Mouse (Mus musculus) hindbrain, postnatal 0 days (tissue): ENCODE results near the gene Cyp11a1. TPM values are rescaled to one million over a fixed set of nuclear protein-coding genes. Genes with fewer than 3 reads are reported as not detected.

Source experiments
- ATAC-seq: fragments of 200-750 bp; cut with Nextera tagmentation; 2 replicates; pipeline ENCODE4 v1.8.0; 2017; ENCODE audit warnings: mild to moderate bottlenecking, moderate TSS enrichment, moderate library complexity
- DNase-seq: peaks from one replicate; pipeline ENCODE4 v3.0.0-alpha.2; 2015; ENCODE audit warnings: low spot score
- H3K27ac ChIP-seq: fragments of 300-500 bp; sonication (generic); 2 replicates; pipeline ENCODE4 v1.5.1; 2014; ENCODE audit warnings: mild to moderate bottlenecking
- H3K27me3 ChIP-seq: fragments of 300-500 bp; sonication (generic); 2 replicates; pipeline ENCODE4 v1.6.1; 2014; ENCODE audit warnings: low read length, mixed read lengths; ENCODE audit not compliant: insufficient read depth
- H3K36me3 ChIP-seq: fragments of 300-500 bp; sonication (generic); 2 replicates; pipeline ENCODE4 v1.6.1; 2014; ENCODE audit warnings: low read length, mixed read lengths; ENCODE audit not compliant: insufficient read depth
- H3K4me1 ChIP-seq: fragments of 300-500 bp; sonication (generic); 2 replicates; pipeline ENCODE4 v1.6.1; 2014; ENCODE audit warnings: antibody characterized with exemption, low read length, mixed read lengths; ENCODE audit not compliant: insufficient read depth
- H3K4me2 ChIP-seq: fragments of 300-500 bp; sonication (generic); 2 replicates; pipeline ENCODE4 v1.6.1; 2014; ENCODE audit warnings: low read depth, mild to moderate bottlenecking, low read length, moderate library complexity, mixed read lengths
- H3K4me3 ChIP-seq: fragments of 300-500 bp; sonication (generic); 2 replicates; pipeline ENCODE4 v1.5.1; 2014; ENCODE audit warnings: low read length
- H3K9ac ChIP-seq: fragments of 300-500 bp; sonication (generic); replicated peaks from 2 replicates; pipeline ENCODE4 v1.6.1; 2014; ENCODE audit warnings: mild to moderate bottlenecking, low read length, moderate library complexity, mixed read lengths
- H3K9me3 ChIP-seq: fragments of 300-500 bp; sonication (generic); 2 replicates; pipeline ENCODE4 v1.6.1; 2016; ENCODE audit warnings: low read length, mixed read lengths
- CTCF ChIP-seq: IDR thresholded peaks from 2 replicates; pipeline ENCODE4 v1.5.1; 2016; ENCODE audit warnings: antibody characterized with exemption, control low read depth, low read depth
- WGBS: fragments of 180-500 bp; shearing (Covaris S2); extraction: QIAGEN DNeasy Blood & Tissue Kit; methylation state at CpG from one replicate; pipeline ENCODE4 v1.1.7; 2014; 5-methylcytosine and 5-hydroxymethylcytosine counted together
- polyA plus RNA-seq: library from polyadenylated mRNA; unstranded; fragments of >200 nt; fragmentation: Nextera tagmentation; extraction: Ambion mirVana; gene quantifications from 2 replicates; pipeline ENCODE4 v1.2.1, GENCODE M21; 2015
- total RNA-seq: library from RNA; depleted of rRNA; stranded (reverse); fragments of >200 nt; gene quantifications from 2 replicates; pipeline ENCODE4 v1.2.3, GENCODE M21; 2014

Gene Cyp11a1
- total and polyA plus RNA-seq, 2 experiments from 2014 or later = 1.2 to 4.3 TPM

- 53% methylated on average over 2 of the region's 2 CpGs for WGBS
These were observed 6.7 kb downstream of the Cyp11a1 start for GRCm38 (mm10) chr9:58012935-58013334.

DNA sequence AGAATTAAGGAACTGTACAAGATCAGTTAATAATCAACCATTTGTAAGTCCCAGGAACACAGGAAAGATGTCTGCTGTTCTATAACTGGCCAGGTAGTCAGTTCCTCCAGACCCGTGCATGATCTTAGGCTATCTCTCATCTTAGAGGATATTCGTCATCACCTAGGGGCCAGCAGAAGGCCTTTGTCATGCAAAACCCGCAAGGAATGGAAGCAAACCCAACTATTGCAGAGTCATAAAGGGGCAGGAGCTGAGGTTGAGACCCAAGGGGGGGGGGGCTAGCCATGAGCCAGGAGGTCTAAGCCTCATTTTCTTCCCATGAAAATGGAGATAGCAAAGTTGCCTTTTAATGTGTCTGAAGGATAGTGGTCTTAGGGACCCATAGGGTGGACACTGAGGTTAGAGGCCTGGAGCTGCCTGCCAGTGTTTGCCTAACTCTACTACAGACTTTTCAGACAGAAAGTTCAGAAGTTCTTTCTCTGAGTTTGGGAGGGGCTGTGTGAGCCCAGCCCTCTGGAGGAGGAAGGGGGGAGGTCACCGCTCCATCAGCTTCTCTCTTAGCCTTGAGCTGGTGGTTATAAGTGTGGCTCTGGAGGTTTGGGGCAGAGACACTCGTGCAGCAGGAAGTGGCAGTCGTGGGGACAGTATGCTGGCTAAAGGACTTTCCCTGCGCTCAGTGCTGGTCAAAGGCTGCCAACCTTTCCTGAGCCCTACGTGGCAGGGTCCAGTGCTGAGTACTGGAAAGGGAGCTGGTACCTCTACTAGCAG is 8.4 kb downstream of the Cyp11a1 start:
- ATAC-seq (no peak), DNase-seq (no peak)
- TF ChIP-seq CTCF = no peak
- Histone ChIP-seq H3K9ac (no peak overlapping the region), H3K4me1 (no peaks in the 10 kb centered on the region), H3K36me3 (no peaks in the 10 kb centered on the region), H3K9me3 (no peaks in the 10 kb centered on the region), H3K4me2 (no peak overlapping the region), H3K4me3 (no peak overlapping the region), H3K27ac (no peak overlapping the region), H3K27me3 (no peaks in the 10 kb centered on the region)
- WGBS = 69% methylated on average over 8 of the region's 8 CpGs

More at GRCm38 (mm10) chr9:58012935-58013334, 6.7 kb downstream of the Cyp11a1 start:
- peaks cover 9% of the 10 kb centered on the region; the same call in 1 of the 2 replicates for H3K4me1 ChIP-seq
- H3K36me3 ChIP-seq = no peaks in the 10 kb centered on the region
- no peak overlapping the region for H3K4me3 ChIP-seq
- peak; percentile 57 for DNase-seq
- no peak for ATAC-seq
- H3K27me3 ChIP-seq = no peaks in the 10 kb centered on the region
- no peak overlapping the region for H3K9ac ChIP-seq
- H3K27ac ChIP-seq = no peak overlapping the region
- no peaks in the 10 kb centered on the region for H3K9me3 ChIP-seq
- no peak for TF ChIP-seq CTCF
- H3K4me2 ChIP-seq = no peak overlapping the region

- DNase-seq (no peak), ATAC-seq (no peak)
- WGBS = 78% methylated on average over 6 of the region's 6 CpGs
- no peak overlapping the region for H3K4me3 ChIP-seq
- H3K36me3 ChIP-seq = no peaks in the 10 kb centered on the region
- no peaks in the 10 kb centered on the region for H3K9me3 ChIP-seq
- no peaks in the 10 kb centered on the region for H3K27me3 ChIP-seq
- H3K9ac ChIP-seq = no peak overlapping the region
- no peak for TF ChIP-seq CTCF
- no peak overlapping the region for H3K27ac ChIP-seq
- H3K4me2 ChIP-seq = no peak overlapping the region
- no peaks in the 10 kb centered on the region for H3K4me1 ChIP-seq
These were observed 9.6 kb downstream of the Cyp11a1 start for GRCm38 (mm10) chr9:58015856-58016255.

- Histone ChIP-seq H3K4me1 (no peaks in the 10 kb centered on the region), H3K27ac (no peak overlapping the region), H3K27me3 (no peaks in the 10 kb centered on the region), H3K9ac (no peak overlapping the region), H3K36me3 (no peaks in the 10 kb centered on the region), H3K4me2 (no peak overlapping the region), H3K4me3 (no peak overlapping the region), H3K9me3 (no peaks in the 10 kb centered on the region)
- no peak for TF ChIP-seq CTCF
- WGBS = 82% methylated on average over 3 of the region's 3 CpGs
- no peak for ATAC-seq
- no peak for DNase-seq
These were observed 10.8 kb downstream of the Cyp11a1 start for GRCm38 (mm10) chr9:58016962-58017361.

GRCm38 (mm10) chr9:58018385-58018784 is 12.2 kb downstream of the Cyp11a1 start:
- no peak overlapping the region for H3K9ac ChIP-seq
- no peaks in the 10 kb centered on the region for H3K27me3 ChIP-seq
- ATAC-seq (no peak), DNase-seq (no peak)
- H3K9me3 ChIP-seq = no peaks in the 10 kb centered on the region
- no peaks in the 10 kb centered on the region for H3K36me3 ChIP-seq
- TF ChIP-seq CTCF = no peak
- H3K4me1 ChIP-seq = no peaks in the 10 kb centered on the region
- no peak overlapping the region for H3K4me2 ChIP-seq
- no peak overlapping the region for H3K27ac ChIP-seq
- H3K4me3 ChIP-seq = no peak overlapping the region
- 85% methylated on average over 5 of the region's 5 CpGs for WGBS

GRCm38 (mm10) chr9:58025995-58026394 is 19.8 kb downstream of the Cyp11a1 start:
- Histone ChIP-seq H3K9me3 (no peaks in the 10 kb centered on the region), H3K4me3 (no peak overlapping the region), H3K27ac (no peak overlapping the region), H3K9ac (no peak overlapping the region), H3K36me3 (no peaks in the 10 kb centered on the region), H3K4me2 (no peak overlapping the region), H3K27me3 (no peaks in the 10 kb centered on the region), H3K4me1 (no peaks in the 10 kb centered on the region)
- ATAC-seq (no peak), DNase-seq (no peak)
- 90% methylated on average over 9 of the region's 9 CpGs for WGBS
- no peak for TF ChIP-seq CTCF

- ATAC-seq (no peak), DNase-seq (no peak)
- WGBS = 40% methylated on average over 2 of the region's 2 CpGs
- H3K9me3 ChIP-seq = no peaks in the 10 kb centered on the region
- no peak overlapping the region for H3K4me2 ChIP-seq
- H3K27ac ChIP-seq = no peak overlapping the region
- H3K4me1 ChIP-seq = no peaks in the 10 kb centered on the region
- H3K9ac ChIP-seq = no peak overlapping the region
- no peaks in the 10 kb centered on the region for H3K36me3 ChIP-seq
- H3K27me3 ChIP-seq = no peaks in the 10 kb centered on the region
- no peak for TF ChIP-seq CTCF
- H3K4me3 ChIP-seq = no peak overlapping the region
These were observed 21.4 kb downstream of the Cyp11a1 start for GRCm38 (mm10) chr9:58027426-58028180.
